Mouse (Mus musculus) lung, postnatal 14 days (tissue): ENCODE data around the gene Cdh13.
"Not testable (repeated sequence)": the region's sequence is repeated elsewhere in the genome, so short reads cannot be mapped to it uniquely, and the experiment has no call there.

ENCODE experiments used
- DNase-seq: peaks from one replicate; pipeline ENCODE4 v3.0.0; 2021

Gene Cdh13

DNA sequence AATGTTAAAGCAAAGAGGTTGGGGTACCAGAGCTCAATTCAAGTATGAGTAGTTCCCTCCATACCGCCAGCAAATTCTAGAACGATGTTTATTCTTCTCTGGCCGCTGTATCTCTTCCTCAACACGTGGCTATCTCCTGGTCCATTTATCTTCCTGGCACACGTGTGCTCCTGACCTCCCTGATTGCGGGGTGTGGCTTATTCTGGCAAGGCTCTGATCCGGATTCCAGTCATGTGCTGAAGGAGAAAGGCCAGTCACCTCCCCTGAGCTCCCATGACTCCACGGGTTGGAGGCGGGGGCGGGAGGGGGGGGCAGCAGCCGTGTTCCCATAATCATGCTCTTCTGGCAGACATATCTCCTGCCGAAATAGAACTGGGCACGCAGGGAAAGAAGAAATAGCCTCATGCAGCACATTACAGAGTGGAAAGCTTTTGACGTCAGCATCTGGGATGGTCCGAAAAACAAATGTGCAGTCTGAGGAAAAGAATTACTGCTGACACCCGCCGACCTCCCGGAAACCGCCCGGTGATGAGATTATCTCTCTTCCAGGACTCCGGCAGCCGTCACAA, 417.9 kb downstream of the Cdh13 start:
- no peak for DNase-seq

DNA sequence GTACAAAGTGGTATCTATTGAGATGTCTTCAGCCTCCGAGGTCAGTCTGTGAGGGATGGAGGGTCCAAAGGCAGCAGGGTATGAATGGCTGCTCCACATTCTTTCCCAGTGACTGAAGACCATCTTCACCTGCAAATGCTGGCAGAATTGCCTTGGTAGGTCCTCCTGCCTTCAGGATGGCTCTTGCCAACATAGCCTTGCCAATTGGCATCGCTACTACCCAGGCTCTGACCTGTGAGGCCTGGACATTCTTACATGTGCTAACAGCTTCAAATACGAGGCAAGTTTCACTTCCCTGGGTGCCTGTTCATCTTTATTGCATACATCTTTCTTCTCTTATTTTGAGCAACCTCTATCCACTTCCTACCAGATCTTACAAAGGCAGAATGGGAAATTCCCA, 425.8 kb downstream of the Cdh13 start:
- DNase-seq = no peak

DNA sequence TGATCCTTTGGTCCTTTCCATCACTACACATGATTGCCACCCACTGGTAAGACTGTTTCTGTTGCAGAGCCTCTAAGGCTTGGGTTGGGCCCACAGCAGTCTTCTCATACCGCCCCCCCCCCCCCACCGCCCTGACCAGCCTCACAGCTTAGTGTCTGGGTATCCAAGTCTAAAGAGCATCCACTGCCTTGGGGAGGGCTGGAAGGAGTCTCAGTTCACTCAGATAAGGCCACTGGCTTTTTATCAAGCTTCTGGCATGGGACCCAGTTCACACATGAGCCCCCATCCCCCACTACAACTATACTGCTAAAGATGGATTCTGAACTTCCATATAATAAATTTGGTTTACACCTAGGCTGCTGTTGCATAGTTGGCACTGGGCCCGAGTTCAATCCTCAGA, 428.1 kb downstream of the Cdh13 start:
- no peak for DNase-seq

DNA sequence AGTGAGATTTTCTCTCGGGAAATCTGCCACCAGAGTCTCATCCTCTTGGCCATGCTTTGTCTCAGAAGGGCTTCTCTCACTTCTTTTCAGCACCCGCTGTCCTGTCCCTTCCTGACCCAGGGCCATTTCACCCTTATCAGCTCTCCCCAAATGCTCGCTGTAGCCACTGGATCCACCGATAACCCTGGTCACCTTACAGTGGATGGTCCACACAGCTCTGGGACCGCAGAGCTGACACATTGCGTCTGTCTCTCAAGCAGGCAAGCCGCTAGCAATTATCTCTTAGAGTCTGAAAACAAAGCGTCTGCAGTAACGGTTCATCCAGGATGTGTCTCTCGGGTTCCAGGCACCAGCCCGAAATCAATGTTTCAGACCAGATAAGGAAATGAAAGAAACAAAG, 429.6 kb downstream of the Cdh13 start:
- DNase-seq = no peak

DNA sequence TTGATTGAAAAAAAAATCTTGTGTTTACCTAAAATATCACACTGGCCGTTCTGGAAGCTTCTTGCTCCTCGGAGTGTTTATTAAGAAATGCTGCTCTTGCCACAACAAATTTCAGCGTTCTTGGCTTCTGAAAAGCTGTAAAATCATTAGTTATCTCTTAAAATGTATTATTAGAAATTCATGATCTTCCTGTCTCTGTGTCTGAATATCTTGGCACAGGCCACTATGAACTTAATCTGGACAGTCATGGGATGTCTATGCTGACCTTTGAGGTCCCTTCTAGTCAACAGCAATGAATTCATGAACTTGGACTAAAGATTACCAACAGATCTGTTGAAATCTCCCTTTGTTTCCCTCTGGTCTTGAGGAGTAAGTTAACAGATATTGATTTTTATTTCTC, 430.1 kb downstream of the Cdh13 start:
- no peak for DNase-seq

DNA sequence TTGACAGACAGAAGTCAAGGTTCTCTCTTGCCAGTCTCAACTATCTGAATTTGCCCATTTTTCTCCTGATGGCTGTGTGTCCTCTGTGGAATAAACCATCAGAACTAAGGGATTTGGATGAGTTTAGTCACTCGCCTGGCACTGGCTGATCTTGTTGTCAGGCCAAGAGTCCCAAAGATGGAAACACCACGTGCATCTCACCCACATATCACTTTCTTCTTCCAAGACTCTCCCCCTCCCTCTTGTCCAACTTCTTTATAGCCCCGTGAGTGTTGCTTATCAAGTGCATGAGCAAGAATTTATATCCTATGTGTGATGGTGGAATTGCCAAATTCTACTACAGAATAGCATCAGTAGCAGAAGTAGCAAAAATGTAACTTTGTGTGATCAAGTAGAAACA, 439.4 kb downstream of the Cdh13 start:
- DNase-seq = no peak

DNA sequence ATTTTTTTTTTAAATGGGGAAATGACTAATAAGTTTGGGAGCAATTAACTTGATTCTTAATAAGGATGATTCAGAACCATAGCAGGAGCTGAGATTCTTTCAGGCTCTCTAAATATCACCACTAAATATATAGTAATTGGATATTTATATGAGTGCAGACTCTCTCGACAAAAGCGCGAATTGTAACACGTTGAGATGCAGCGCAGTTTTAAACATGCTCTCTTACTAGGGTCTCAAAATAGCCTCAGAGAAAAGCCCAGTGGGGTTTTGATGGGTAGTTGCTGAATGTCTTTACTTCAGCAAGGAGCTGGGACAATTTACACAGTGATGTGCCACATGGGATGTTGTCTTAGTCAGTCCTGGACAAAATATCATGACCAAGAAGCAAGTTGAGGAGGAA, 442.1 kb downstream of the Cdh13 start:
- DNase-seq = no peak

DNA sequence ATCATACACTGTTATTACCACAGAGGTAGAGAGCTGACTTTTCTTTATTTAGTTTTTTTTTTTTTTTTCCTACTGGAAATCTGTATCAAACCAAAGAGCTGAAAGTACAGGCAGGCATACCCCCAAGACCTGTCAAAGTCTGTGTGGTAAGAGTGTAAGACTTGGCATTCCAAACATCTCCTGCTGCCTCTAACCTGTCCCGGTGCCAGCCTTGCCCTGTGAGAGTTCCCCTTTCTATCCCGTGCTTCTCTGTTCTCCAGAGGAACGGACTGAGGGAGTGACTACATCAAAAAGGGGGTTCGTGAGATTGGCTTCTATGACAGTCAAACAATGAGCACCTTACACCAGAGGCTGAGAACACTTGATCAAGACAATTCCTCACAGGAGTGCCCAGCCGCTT, 458.2 kb downstream of the Cdh13 start:
- no peak for DNase-seq

DNA sequence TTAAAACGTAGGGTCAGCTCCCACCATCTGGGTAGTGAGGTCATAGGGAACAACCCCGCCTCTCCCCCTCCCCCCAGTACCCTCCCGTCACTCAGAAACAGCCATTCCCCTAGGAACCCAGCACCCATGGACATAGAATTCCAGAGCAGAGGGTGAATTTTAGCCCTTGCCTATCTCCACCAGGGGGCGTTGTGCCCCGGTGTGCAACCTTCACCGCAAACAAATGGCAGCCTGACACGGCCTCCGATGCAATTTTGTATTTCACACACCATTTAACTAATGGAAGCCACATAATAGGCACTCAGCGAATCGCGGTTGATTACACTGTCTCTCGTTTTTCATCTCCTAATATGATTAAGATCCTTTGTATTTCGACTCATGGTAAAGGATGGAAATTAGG, 461.5 kb downstream of the Cdh13 start:
- DNase-seq = no peak

DNA sequence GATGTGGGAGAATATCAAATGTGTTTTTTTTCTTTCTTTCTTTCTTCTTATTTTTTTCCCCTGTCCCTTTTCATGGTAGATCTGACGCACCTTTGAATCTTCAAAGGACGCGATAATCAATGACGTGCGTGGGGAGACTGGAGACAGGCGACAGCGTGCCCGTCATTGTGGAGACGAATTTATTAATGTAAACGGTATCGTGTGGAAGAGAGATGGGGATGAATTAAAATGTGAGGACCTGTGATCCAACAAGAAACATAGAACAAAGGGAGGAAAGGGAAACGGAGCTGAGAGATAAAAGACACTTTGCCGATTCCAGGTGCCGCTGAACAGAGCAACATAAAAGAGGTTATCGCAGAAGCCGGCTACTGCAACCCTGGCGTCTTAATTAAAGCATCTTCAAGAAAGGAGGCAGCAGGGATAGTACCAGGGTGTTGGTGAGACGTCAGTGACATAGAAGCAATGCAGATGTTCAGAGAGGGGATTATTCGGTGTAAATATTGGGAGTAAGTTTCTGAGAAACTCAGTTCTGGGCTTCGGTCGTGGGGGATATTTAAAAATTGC, 464.6 kb downstream of the Cdh13 start:
- no peak for DNase-seq

DNA sequence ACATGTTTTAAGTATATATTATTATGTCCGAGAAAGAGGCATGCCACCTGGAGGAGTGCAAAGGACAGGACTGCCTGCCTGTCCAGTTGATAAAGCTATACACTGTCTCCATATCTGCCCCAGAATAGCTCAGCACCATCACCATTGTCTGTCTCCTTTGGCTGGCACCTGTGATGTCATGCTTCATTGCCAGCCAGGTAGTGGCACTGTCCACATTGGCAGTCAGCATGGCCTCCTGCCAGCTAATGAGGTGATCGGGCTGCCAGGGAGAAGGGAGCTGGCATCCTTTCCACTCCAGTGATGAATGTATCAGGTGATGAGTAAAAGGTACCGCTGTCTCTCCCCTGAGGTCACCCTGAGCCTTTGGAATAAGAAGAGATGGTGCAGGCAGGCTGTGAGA, 465.7 kb downstream of the Cdh13 start:
- DNase-seq = no peak

DNA sequence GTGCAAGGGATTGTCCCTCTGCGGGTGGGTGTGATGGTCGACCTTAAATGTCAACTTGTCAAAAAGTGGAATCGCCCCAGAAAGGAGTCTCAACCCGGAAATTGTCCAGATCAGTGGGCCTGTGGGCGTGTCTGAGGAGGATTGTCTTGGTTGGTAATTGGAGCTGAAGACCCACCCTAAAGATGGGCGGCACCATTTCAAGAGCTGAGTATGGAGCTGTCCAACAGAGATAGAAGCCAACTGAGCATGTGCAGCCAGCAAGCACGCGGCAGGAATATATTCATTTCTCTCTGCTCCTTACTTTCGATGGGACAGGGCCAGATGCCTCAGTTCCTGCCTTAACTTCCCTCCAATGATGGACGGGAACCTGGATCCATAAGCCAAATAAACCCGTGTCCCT, 466.3 kb downstream of the Cdh13 start:
- no peak for DNase-seq

DNA sequence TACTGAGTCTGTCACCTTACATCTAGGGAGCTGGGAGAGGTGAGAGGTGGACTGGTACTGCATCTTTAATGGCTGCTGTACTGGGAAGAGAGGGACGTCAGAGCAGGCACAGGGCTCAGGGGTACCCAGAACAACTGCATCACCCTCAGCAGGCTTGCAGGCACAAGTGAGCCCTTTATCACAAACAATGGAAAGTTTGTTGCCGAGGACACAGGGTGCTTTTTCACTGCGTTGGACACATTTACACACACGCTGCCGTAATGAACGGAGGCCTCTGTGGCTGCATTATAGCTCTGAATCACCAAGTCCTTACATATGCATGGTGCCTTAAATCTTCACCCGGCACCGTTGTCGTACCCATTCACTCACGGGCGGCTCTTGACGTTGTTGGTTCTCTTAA, 470.2 kb downstream of the Cdh13 start:
- no peak for DNase-seq

DNA sequence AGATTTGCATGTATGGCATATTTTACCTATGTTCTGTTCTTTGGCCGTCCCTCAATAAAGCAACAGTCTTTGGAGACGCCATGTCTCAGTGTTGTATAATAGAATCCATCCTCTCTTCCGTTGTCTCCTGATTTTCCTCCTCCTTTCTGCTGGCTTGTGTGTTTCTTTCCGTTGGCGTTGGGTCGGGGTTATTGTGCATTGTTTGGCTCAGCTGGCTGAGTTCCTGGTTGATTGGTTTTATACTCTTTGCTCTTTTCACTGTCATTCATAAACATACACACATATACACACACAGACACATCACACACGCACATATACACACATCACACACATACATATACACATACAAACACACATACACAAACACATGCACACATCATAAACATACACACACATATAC, 470.6 kb downstream of the Cdh13 start:
- DNase-seq = no peak

DNA sequence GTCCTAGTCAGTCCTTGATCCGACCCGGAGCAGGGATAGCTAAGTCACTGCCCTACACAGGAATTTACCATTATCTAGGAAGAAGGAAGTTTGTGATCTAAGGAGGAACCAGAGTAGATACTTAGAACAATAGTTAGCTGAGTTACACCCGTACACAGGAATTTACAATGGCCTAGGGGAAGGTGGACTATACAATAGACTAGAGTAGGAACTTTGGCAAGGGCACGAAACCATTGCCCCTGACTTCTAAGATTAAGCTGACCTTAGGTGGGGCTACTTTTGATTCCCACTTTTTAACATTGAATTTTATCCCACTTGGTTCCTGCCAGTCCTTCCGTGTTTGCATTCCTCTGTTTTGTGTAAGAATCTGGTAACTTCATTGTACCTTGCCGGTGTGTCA, 494.0 kb downstream of the Cdh13 start:
- DNase-seq = not testable (repeated sequence)

DNA sequence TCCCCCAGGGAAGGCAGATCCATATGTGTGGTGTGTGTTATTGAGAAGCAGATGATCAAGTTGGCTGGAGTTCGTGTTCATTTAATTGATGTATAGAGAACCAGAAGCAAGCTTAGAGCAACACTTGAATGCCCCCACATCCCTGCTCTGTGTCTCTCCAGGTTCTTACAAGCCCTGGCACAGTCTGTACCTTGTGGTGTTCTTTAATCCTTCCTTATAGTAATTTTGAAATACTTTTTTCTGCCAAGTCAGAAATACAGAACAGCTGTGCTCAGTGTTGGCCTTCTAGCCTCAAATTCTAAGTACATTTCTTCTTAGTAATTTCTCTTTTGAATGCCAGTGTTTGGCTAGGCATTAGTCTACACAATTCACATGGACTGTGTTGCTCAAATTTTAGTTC, 494.8 kb downstream of the Cdh13 start:
- no peak for DNase-seq

DNA sequence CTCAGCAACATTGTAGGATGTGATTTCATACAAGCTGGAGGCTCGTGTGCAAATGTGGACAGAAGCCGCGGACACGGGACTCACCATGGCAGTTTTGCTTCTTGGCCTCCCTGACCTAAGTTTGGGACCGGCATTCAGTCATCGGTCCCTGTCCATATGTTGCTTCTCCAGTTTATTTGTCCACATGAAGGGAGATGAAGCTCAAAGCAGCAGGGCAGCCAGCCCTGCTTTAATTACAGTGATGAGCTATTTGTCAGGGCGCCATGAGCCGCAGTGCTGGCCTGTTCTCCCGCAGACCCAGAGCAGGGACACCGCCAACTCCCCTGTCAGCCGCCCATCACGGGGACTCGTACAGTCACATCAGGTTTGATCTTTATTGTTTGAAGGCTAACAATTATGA, 502.1 kb downstream of the Cdh13 start:
- no peak for DNase-seq

DNA sequence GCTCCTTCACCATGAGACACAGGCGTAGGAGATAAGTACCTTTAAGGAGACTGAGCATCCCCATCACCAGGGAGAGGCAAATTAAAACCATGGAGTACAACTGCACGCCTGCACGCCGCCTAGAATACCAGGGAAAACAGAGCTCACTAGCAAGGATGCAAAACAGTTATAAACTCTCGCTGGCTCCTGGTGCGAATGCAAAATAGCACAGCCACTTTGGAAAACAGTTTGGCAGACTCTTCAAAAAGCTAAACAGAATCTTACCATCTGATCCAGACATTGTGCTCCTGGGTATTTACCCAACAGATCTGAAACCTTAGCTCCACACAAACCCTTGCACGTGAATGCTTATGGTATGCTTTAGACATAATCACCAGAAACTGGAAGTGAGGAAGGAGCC, 506.1 kb downstream of the Cdh13 start:
- no peak for DNase-seq

DNA sequence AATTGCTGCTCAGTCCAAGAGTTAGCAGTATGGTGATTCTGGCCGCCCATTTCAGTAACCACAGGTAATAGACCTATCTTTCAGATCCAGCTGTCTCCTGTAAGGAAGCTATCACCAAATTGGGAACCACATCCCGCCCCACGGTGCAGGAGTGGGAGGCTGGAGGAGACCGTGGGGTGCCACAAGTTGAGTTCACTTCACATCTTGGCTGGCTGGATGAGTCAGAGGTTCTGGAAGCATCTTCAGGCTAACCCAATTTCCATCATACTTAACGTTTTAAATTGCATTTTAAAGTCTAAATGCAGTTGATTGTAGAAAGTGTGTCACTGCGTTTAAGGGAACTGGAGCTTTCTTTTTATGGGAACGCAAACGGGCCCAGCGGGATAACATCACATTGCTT, 511.4 kb downstream of the Cdh13 start:
- no peak for DNase-seq

DNA sequence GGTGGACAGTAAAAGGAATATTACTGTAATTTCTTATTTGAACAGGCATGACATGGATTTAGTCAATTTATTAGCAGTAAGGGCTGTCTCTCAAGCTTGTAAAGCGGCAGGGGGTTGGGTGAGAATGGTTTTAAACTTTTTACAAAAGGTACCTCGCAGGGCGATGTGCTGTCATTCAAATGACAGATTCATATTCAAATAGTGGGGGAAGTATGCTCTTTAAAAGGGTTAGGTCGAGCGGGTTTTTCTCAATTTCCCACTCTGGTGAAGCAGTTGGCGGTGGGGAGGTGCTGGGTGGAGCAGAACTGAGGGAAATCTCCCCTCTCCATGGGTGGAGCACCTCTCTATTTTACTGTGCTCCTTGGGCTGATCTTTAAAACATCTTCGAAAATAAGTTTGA, 513.0 kb downstream of the Cdh13 start:
- DNase-seq = no peak

DNA sequence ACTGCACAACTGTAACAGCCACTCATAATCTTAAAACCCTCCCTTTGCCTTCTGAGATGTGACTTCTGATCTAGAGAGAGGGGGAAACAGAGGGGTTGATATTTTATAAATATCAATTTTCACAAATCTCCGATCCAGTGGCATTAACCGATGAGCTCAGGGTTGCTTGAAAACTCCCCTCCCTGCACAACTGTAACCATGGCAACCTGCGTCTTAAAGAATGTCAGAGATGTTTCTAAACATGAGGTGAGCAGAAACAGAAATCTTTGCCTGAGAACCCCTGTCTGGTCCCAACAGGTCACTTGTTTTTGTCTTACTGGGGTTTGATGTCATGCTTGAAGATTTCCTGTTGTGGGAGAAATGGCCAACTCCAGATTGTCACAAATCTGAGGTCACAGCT, 513.6 kb downstream of the Cdh13 start:
- DNase-seq = no peak

DNA sequence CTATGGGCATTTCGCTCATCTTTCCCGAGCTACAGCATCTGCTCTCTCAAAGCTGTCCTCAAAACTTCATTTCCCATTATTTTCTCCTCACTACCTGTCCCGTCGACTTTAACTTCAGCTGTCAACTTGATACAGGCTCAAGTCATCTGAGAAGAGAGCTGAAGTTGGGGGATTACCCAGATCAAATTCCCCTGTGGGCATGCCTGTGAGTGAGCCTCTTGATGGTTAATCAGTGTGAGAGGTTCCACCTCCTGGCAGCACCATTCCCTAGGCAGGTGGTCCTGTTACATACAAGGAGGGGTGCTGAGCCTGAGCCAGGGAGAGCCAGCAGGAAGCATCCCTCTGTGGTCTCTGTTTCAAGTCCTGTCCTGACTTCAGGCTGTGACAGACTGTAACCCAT, 519.6 kb downstream of the Cdh13 start:
- DNase-seq = no peak

DNA sequence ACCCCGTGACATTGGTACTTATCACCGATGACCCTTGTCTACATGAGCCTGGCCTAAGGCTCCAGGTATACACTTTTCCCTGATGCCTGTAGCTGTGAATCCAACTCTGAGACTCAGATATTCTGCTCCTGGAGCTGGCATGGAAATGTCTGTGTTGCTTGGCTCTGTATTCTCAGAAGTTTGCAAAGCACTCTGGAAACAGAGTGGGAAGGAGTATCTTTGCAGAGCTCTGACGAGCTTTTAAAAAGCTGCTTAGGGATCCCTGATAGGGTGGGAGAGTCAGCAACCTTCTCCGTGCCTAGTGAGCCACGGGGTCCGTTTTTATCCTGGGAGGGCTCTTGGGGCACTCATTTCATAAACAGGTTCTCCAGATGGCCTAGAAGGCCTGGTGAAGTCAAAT, 526.1 kb downstream of the Cdh13 start:
- no peak for DNase-seq

DNA sequence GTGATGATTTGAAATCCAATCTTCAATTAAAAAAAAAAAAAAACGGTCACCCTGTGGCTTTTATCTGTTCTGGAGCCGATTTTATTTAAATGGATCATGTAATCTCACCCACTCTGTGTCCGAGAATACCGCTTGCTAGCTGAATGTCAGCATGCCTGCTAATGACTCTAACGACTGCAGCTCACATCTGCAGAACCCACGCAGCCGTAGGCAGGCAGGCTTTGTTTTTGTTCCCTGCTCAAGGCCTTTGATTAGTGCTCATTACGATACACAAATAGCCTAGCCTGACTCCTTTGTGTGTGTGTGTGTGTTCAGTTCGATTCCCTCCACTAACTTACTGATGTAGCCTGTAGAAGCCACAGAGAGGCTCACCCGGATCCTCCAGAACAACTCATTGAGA, 531.5 kb downstream of the Cdh13 start:
- DNase-seq = no peak

DNA sequence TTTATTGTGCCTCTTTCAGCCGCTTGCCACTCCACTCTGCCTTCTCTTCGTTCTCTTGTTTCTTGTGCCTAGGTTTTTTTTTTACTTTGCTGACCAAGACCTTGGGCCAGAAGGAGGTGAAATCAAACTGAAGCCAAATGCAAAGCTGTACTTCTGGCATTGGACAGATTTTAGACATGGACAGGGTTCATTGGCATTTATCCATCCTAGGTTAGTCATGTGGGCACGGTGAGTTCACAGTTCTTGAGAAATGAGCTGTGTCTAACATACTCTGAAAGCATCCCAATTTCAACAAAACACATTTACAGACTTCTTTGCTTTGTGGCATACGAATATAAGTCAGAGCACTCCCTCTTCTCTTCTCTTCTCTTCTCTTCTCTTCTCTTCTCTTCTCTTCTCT, 543.2 kb downstream of the Cdh13 start:
- DNase-seq = no peak

DNA sequence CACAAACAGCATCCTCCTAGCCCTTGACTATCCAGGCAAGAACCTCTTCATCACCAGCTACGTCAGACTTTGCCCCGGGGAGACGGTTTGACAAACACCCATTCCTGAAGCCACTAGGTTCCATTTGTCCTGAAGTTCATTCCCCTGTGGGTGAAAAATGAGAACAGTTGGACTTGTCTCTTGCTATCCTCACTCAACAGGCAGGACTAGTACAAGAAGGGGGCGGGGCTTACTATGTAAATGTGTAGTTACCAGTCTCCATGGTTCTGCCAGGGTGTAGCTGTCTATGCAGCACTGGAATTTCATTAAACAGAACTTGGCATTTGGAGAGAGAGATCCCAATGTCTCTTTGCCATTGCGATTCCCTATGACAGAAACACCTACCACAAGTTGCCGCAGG, 544.2 kb downstream of the Cdh13 start:
- no peak for DNase-seq
